Mouse (Mus musculus) embryo, embryonic 10.5 days (tissue): ENCODE results near the gene Sparc.
"Not testable (repeated sequence)": the region's sequence is repeated elsewhere in the genome, so short reads cannot be mapped to it uniquely, and the experiment has no call there.

Source experiments
- DNase-seq: peaks from one replicate; pipeline ENCODE4 v3.0.0-alpha.2; 2015; ENCODE audit warnings: low spot score

Gene Sparc

DNA sequence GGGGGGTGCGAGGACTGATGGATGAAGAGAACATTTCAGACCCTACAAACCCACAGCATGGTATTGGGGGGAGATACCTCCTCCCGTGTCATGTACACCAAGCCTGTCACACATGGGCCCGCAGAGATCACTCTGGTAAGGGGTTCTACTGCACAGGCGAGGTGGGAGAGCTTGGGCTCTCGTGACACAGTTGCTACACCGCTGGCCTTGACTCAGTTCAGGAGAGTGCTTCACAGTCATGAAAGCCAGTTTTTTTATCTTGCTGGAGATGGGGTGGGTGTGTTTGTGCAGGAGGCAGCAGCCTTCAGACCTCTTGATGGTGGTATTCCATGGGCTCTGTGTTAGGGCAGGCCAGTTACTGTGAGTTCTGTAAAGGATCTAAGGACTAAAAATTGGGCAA lies 13.1 kb upstream of the Sparc start:
- no peak for DNase-seq

- DNase-seq, result no peak
Measured at GRCm38 (mm10) chr11:55432981-55433380, 10.0 kb upstream of the Sparc start.

GRCm38 (mm10) chr11:55429973-55430372 lies 7.0 kb upstream of the Sparc start:
- DNase-seq, result no peak

DNA sequence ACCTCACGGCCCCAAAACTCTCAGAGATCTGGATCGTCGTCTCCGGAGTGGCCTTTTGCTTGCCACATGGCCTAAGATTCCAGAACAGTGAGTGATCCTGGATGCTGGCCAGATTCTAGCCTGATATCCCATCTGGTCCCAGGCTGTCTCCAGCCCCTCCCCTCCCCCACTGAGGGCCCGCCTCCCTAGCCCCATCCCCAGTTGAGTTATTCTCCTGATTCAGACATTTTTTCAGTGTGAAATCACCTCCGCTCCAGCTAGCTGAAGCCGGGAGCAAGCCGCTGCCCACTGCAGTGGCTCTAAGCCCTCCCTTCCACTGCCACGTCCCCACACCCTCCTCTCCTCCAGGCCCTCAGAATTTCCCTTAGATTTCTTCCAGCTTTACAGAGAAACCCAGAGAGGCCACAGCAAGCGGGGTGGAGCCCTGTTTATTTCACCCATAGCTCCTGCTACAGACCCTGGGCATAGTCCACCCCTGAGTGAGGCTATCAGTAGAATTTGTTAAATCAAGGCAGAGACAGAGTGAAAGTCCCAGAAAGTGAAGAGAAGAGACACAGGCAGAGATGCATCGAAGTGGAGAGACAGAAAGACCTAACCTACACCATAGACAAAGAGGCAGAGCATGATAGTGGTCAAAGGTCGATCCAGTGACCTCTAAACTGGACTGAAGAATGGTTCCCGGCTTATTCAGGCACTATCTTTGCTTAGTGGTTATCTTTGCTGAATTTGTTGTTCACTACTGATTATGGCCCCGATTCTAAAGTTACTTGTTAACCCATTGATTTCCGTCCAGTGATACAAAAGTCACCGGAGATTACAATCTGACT lies 5.4 kb upstream of the Sparc start:
- DNase-seq, result peak; percentile 85

- no peak for DNase-seq
Measured at GRCm38 (mm10) chr11:55424746-55425360, 1.9 kb upstream of the Sparc start.

GRCm38 (mm10) chr11:55423756-55424155 lies 773 bp upstream of the Sparc start:
- DNase-seq, result peak; percentile 64

- DNase-seq, result peak; percentile 84
Measured at GRCm38 (mm10) chr11:55419678-55420307, 3.2 kb downstream of the Sparc start.

DNA sequence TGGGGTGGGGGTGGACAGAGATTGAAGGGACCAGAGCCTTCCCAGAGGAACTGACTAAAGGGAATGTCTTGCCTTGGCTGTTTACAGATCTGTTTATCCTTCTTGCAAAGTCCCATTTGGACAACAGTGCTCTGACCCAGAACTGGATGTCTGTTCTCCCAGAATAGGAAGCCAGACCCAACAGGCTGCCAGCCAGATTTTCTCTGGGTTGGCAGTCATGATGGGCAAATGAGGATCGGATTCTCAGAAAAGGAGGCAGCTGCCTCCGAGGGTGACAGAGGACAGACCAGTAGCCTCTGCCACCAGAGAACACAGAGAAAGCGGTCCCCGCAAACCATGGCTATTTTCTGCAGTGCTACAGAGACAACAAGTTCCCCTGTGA lies 3.7 kb downstream of the Sparc start:
- no peak for DNase-seq

GRCm38 (mm10) chr11:55418704-55419061 lies 4.3 kb downstream of the Sparc start:
- DNase-seq, result no peak

- peak; percentile 91 for DNase-seq
Measured at GRCm38 (mm10) chr11:55417898-55418703, 4.9 kb downstream of the Sparc start.

DNA sequence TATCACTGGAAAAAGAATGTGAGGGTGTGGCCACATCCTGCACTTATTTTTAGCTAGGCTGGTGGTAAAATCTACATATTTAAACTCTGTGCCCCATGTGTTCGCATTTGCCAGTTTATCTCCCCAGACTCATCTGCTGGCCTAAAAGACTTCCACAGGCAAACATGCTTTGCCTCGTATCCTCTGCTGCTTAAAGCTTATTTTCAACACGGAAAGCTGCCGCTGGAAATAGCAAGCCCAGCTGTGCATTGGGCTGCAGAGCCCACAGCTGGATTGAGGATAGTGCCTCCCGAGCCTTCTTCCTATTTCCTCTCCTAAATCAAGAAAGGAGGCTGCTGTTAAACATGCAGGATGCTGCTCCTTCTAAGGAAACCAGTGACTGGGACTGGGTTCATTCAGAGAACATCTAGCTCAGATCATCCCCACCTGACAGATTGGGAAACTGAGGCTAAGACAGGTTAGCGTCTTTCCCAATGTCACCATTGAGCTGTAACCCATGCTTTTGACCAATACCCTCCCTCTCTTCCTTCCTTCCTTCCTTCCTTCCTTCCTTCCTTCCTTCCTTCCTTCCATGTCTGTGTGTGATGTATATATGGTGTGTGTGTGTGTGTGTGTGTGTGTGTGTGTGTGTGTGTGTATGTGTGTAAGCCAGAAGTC lies 6.2 kb downstream of the Sparc start:
- no peak for DNase-seq

DNA sequence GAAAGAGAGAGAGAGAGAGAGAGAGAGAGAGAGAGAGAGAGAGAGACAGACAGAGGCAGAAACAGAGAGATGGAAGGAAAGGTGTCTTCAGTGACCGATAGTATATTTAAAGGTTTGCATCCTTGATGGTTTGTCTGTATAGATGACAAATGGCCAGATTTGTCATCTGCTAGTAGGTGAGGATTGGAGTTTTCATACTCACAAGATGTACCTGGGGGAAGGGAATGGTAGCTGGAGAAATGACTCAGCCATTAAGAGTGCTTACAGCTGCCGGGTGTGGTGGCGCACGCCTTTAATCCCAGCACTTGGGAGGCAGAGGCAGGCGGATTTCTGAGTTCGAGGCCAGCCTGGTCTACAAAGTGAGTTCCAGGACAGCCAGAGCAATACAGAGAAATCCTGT lies 7.3 kb downstream of the Sparc start:
- DNase-seq, result not testable (repeated sequence)

DNA sequence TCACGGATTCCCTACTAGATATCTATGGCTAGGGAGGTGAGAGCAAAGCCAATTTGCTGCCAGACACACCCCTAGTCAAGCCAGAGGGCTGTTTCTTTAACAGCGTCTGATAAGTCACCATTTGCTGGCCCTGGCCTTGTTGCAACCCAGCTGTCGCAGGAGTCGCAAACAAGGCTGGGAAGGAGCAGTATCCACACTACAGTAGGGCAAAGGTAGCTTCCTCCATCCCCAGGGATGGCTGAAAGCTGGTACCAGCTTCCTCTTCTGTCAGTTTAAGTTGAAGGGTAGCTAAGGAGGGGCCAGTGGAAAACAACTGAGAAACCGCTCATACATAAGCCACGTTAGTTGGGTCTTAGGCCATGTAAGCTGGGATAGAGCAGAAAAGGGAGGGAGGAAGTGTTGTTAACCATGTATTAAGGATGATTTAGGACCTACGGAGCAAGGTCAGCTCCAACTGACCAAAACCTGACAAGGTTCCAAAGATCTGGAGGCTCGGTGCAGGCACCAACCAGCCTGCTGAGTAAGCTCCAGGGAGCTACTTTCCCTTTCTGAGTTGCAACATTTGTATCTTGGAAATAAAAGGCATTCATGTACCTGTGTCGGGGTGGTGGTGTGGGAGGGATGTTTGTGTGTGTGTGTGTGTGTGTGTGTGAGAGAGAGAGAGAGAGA lies 7.8 kb downstream of the Sparc start:
- DNase-seq, result no peak

GRCm38 (mm10) chr11:55414314-55414713 lies 8.7 kb downstream of the Sparc start:
- DNase-seq, result no peak

DNA sequence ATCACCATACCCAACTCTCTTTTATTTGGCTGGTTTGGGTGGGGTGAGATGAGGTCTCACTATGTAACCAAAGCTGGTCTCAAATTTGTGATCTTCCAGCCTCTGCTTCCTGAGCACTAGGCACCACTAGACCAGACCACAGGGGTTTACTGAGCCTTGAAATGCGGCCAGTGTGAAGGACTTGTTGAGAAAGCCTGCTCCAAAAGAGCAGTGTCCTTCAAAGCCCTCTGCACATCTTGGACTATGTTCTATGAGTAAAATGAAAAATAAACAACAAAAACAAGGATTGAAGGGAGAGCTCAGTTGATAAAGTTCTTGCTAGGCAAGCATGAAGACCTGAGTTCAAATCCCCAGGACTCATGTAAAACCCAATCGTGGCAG lies 9.6 kb downstream of the Sparc start:
- no peak for DNase-seq

GRCm38 (mm10) chr11:55412680-55413415 lies 10.1 kb downstream of the Sparc start:
- no peak for DNase-seq

GRCm38 (mm10) chr11:55412034-55412433 lies 10.9 kb downstream of the Sparc start:
- no peak for DNase-seq

DNA sequence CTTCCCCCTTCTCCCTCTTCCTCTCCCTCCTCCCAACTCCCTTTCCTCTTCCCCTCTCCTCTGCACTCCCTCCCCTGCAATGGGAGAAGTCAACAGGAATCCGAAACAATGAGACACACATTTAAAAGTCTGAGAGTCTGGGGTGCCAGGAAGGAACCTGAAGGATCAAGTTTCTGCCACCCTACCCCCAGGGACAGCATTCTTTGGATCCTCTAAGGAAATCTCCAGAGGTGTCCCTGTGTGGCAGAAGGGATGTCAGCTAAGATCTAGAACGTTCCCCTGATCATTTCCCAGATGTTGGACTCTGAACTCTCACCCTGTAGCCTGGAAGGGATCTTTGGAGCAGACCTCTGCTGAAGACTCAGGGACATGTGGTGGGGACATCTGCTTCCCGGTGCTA lies 12.5 kb downstream of the Sparc start:
- no peak for DNase-seq

DNA sequence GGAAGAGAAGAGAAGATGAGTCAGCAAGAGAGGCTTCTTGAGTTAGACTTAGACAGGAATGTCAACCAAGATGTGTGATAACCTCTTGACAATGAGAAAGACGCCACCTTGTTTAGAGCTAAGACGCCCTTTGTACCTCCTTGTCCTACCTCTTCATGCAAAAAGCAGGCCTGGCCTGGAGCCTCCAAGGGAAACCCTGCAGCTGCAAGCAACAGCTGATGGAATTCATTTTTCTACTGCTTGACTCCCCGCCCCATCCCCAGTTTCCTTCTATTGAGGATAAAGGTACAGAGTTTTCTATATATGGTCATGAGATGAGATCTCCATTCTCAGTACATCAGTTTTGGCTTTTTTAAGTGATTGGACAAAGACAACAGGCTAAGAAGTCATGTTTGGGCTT lies 13.0 kb downstream of the Sparc start:
- DNase-seq, result no peak

DNA sequence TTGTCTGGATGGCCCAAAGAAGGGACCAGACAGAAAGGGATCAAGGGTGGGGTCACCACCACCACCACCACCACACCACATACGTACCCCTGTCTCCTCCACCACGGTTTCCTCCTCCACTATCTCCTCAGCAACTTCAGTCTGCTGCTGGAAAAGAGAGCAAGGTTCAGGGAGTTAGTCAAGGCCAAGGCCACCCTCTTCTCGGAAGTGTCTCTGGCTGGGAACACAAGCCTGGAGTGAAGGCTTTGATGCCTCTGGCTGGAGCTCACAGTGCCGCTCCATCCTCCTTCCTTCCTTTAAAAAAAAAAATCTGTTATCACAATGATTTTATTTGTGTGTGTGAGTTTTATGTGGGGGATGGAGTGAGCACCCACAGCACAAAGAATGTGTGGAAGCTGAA lies 15.8 kb downstream of the Sparc start:
- DNase-seq, result no peak
